Mouse (Mus musculus) limb, embryonic 12.5 days (tissue): ENCODE measurements around the gene Kcnc1. TPM values are rescaled to one million over a fixed set of nuclear protein-coding genes. Genes with fewer than 3 reads are reported as not detected.

ENCODE experiments used
- ATAC-seq: fragments of 200-750 bp; cut with Nextera tagmentation; 2 replicates; pipeline ENCODE4 v1.8.0; 2017; ENCODE audit warnings: low read depth, moderate TSS enrichment; ENCODE audit not compliant: insufficient number of reproducible peaks, insufficient read depth, low FRiP score, low TSS enrichment
- H3K27ac ChIP-seq: fragments of 300-500 bp; sonication (generic); 2 replicates; pipeline ENCODE4 v1.5.1; 2016; ENCODE audit warnings: mild to moderate bottlenecking, moderate library complexity
- H3K27me3 ChIP-seq: fragments of 300-500 bp; sonication (generic); 2 replicates; pipeline ENCODE4 v1.6.1; 2016; ENCODE audit warnings: mild to moderate bottlenecking, moderate library complexity
- H3K36me3 ChIP-seq: fragments of 300-500 bp; sonication (generic); 2 replicates; pipeline ENCODE4 v1.6.1; 2016; ENCODE audit warnings: mild to moderate bottlenecking, moderate library complexity
- H3K4me1 ChIP-seq: fragments of 300-500 bp; sonication (generic); replicated peaks from 2 replicates; pipeline ENCODE4 v1.6.1; 2016
- H3K4me2 ChIP-seq: fragments of 300-500 bp; sonication (generic); 2 replicates; pipeline ENCODE4 v1.6.1; 2016; ENCODE audit warnings: mild to moderate bottlenecking, moderate library complexity
- H3K4me3 ChIP-seq: fragments of 300-500 bp; sonication (generic); replicated peaks from 2 replicates; pipeline ENCODE4 v1.5.1; 2016; ENCODE audit warnings: mild to moderate bottlenecking
- H3K9ac ChIP-seq: fragments of 300-500 bp; sonication (generic); replicated peaks from 2 replicates; pipeline ENCODE4 v1.6.1; 2016; ENCODE audit warnings: mild to moderate bottlenecking, moderate library complexity
- H3K9me3 ChIP-seq: fragments of 300-500 bp; sonication (generic); 2 replicates; pipeline ENCODE4 v1.6.1; 2016; ENCODE audit warnings: mild to moderate bottlenecking, moderate library complexity
- WGBS: fragments of 180-500 bp; shearing (Covaris S2); methylation state at CpG from one replicate; pipeline ENCODE4 v1.1.7; 2016; 5-methylcytosine and 5-hydroxymethylcytosine counted together
- polyA plus RNA-seq: library from polyadenylated mRNA; unstranded; fragments of >200 nt; fragmentation: Nextera tagmentation; extraction: Ambion mirVana; gene quantifications from 2 replicates; pipeline ENCODE4 v1.2.1, GENCODE M21; 2016

Kcnc1 gene
- polyA plus RNA-seq, 1 experiment from 2014 or later, result 0.14 TPM

DNA sequence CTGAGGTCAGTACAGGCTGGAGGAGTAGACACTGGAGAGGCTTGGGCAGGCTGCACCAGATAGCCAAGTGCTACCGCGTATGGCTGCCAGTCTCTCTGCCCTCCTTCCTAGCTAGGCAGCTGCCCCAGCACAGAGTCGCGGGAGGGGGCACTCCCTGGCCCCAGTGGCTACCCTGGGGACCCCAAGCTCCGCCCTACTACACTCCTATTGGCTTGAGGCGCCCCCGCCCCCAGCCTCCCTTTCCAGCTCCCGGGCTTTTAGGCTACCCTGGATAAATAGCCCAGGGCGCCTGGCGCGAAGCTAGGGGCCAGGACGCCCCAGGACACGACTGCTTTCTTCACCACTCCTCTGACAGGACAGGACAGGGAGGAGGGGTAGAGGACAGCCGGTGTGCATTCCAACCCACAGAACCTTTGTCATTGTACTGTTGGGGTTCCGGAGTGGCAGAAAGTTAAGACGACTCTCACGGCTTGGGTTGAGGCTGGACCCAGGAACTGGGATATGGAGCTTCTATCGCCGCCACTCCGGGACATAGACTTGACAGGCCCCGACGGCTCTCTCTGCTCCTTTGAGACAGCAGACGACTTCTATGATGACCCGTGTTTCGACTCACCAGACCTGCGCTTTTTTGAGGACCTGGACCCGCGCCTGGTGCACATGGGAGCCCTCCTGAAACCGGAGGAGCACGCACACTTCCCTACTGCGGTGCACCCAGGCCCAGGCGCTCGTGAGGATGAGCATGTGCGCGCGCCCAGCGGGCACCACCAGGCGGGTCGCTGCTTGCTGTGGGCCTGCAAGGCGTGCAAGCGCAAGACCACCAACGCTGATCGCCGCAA lies 19.9 kb upstream of the Kcnc1 start, which contains the start of gene Myod1:
TSS of gene Myod1 (plus strand) at position 303 of the 836 bp plus-strand sequence.
- H3K4me1 ChIP-seq, result peaks cover 23% of the 10 kb centered on the region
- ATAC-seq, result no peak
- 4% methylated on average over 44 of the region's 44 CpGs for WGBS

DNA sequence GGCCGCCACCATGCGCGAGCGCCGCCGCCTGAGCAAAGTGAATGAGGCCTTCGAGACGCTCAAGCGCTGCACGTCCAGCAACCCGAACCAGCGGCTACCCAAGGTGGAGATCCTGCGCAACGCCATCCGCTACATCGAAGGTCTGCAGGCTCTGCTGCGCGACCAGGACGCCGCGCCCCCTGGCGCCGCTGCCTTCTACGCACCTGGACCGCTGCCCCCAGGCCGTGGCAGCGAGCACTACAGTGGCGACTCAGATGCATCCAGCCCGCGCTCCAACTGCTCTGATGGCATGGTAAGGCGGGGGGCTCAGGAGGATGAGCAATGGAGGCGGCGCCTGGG lies 19.3 kb upstream of the Kcnc1 start:
- H3K4me2 ChIP-seq, result peak overlapping the region; percentile 49
- peak overlapping the region; percentile 34; the same call in 1 of the 2 replicates for H3K9ac ChIP-seq
- H3K4me3 ChIP-seq, result peak overlapping the region; percentile 27
- peaks cover 91% of the 10 kb centered on the region for H3K27me3 ChIP-seq
- H3K4me1 ChIP-seq, result peaks cover 23% of the 10 kb centered on the region
- peak overlapping the region; percentile 23; the same call in 1 of the 2 replicates for H3K27ac ChIP-seq
- H3K9me3 ChIP-seq, result no peaks in the 10 kb centered on the region
- under 1% methylated on average over 33 of the region's 33 CpGs for WGBS
- peak; percentile 35; the same call in 1 of the 2 replicates for ATAC-seq
- H3K36me3 ChIP-seq, result no peaks in the 10 kb centered on the region

More for the DNA sequence above, 19.9 kb upstream of the Kcnc1 start, which contains the start of gene Myod1:
- Histone ChIP-seq H3K4me3 (peak within 1 kb of the TSS; percentile 27), H3K27me3 (peaks cover 88% of the 10 kb centered on the region), H3K9ac (peak within 1 kb of the TSS; percentile 34; the same call in 1 of the 2 replicates), H3K4me2 (peak within 1 kb of the TSS; percentile 49), H3K36me3 (no peaks in the 10 kb centered on the region), H3K27ac (peak within 1 kb of the TSS; percentile 23; the same call in 1 of the 2 replicates), H3K9me3 (no peaks in the 10 kb centered on the region)

DNA sequence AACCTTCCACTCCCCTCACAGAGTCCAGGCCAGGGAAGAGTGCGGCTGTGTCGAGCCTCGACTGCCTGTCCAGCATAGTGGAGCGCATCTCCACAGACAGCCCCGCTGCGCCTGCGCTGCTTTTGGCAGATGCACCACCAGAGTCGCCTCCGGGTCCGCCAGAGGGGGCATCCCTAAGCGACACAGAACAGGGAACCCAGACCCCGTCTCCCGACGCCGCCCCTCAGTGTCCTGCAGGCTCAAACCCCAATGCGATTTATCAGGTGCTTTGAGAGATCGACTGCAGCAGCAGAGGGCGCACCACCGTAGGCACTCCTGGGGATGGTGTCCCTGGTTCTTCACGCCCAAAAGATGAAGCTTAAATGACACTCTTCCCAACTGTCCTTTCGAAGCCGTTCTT lies 18.2 kb upstream of the Kcnc1 start:
- H3K4me1 ChIP-seq, result peaks cover 23% of the 10 kb centered on the region
- H3K4me2 ChIP-seq, result peak overlapping the region; percentile 33
- no peaks in the 10 kb centered on the region for H3K36me3 ChIP-seq
- ATAC-seq, result no peak
- H3K9ac ChIP-seq, result no peak overlapping the region
- peaks cover 85% of the 10 kb centered on the region for H3K27me3 ChIP-seq
- no peaks in the 10 kb centered on the region for H3K9me3 ChIP-seq
- no peak overlapping the region for H3K27ac ChIP-seq
- peak overlapping the region; percentile 27 for H3K4me3 ChIP-seq
- 3% methylated on average over 22 of the region's 22 CpGs for WGBS

DNA sequence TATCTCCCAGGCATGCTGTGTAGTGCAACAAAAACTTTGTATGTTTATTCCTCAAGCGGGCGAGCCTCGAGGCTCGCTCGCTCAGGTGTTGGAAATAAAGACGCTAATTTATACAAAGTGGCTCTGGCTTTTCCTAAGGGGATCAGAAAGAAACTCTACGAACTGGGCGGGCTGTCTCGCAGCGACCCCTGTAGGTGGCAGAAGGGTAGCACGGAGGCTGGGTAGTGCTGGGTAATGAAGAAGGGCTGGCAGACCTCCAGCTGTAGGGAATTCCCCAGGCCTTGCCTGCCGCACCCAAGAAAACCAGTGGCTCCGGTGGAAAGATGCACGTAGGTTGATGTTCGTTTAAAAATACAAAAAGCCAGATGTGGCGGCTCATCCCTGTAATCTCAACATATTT lies 17.3 kb upstream of the Kcnc1 start:
- Histone ChIP-seq H3K36me3 (no peaks in the 10 kb centered on the region), H3K4me2 (no peak overlapping the region), H3K4me1 (peaks cover 23% of the 10 kb centered on the region), H3K9me3 (no peaks in the 10 kb centered on the region), H3K27me3 (peaks cover 77% of the 10 kb centered on the region), H3K4me3 (peak overlapping the region; percentile 27), H3K27ac (no peak overlapping the region), H3K9ac (no peak overlapping the region)
- ATAC-seq, result no peak
- 13% methylated on average over 16 of the region's 16 CpGs for WGBS

DNA sequence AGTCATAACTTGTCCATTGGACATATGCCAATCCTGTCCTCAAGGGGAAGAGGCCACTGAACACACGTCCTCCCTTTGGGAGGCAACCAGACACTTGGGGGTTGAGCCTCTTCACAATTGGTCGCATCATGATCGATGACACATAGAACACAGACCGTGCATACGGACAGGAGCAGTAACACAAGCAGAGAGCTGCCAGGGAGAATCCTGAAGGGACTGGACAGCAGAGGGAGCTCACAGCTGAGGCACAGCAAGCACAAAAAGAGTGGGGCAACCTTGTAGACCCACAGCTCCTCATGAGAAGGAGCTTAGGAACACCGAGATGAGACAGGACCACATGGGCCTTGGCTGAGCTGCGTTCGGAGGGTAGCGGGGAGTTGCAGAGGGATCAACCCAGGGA lies 15.7 kb upstream of the Kcnc1 start:
- Histone ChIP-seq H3K4me1 (peaks cover 23% of the 10 kb centered on the region), H3K27ac (no peak overlapping the region), H3K9ac (no peak overlapping the region), H3K36me3 (no peaks in the 10 kb centered on the region), H3K4me2 (no peak overlapping the region), H3K4me3 (no peak overlapping the region), H3K27me3 (peaks cover 62% of the 10 kb centered on the region), H3K9me3 (no peaks in the 10 kb centered on the region)
- no peak for ATAC-seq
- WGBS, result 69% methylated on average over 9 of the region's 9 CpGs

DNA sequence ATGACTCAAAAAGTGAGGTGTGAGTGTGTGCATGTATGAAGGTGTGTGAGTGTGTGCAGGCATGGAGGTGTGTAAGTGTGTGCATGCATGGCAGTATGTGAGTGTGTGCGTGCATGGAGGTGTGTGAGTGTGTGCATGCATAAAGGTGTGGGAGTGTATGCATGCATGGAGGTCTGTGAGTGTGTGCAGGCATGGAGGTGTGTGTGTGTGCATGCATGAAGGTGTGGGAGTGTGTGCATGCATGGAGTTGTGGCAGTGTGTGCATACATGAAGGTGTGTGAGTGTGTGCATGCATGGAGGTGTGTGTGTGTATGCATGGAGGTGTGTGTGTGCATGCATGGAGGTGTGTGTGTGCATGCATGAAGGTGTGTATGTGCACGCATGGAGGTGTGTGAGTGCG lies 8.9 kb upstream of the Kcnc1 start:
- no peak for ATAC-seq
- Histone ChIP-seq H3K27me3 (peaks cover 25% of the 10 kb centered on the region), H3K4me2 (no peak overlapping the region), H3K4me1 (no peaks in the 10 kb centered on the region), H3K36me3 (no peaks in the 10 kb centered on the region), H3K27ac (no peak overlapping the region), H3K9me3 (no peaks in the 10 kb centered on the region), H3K9ac (no peak overlapping the region), H3K4me3 (no peak overlapping the region)
- WGBS, result 88% methylated on average over 3 of the region's 3 CpGs

DNA sequence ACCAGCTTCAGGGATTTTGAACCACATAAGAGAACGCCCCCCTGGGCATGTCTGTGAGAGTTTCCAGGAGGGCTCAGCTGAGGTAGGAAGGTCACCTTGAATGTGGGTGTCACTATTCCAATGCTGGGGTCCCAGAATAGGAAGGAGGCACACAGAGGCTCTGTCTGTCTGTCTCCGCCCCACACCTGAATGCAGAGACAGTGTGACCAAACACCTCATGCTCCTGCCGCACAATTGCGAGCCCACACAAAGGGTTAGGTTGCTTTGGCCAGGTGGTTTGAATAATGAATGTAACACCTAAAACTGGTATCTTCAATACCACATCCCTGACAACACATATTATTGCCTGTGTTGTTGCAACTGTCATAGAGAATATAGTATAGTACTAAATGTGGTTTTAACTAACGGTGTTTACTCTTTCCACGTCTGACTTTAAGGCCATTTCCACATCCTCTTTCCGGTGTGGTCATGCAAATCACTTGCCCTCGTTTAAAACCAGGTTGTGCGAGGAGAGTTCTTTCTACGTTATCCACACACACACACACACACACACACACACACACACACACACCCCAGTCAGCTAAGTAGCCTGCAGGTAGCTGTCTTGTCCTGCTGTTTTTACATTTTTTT lies 6.7 kb upstream of the Kcnc1 start:
- H3K4me3 ChIP-seq, result no peak overlapping the region
- H3K9ac ChIP-seq, result no peak overlapping the region
- 70% methylated on average over 10 of the region's 10 CpGs for WGBS
- ATAC-seq, result no peak
- no peak overlapping the region for H3K4me2 ChIP-seq
- H3K36me3 ChIP-seq, result no peaks in the 10 kb centered on the region
- H3K27me3 ChIP-seq, result peaks cover 40% of the 10 kb centered on the region
- H3K9me3 ChIP-seq, result no peaks in the 10 kb centered on the region
- no peaks in the 10 kb centered on the region for H3K4me1 ChIP-seq
- no peak overlapping the region for H3K27ac ChIP-seq

DNA sequence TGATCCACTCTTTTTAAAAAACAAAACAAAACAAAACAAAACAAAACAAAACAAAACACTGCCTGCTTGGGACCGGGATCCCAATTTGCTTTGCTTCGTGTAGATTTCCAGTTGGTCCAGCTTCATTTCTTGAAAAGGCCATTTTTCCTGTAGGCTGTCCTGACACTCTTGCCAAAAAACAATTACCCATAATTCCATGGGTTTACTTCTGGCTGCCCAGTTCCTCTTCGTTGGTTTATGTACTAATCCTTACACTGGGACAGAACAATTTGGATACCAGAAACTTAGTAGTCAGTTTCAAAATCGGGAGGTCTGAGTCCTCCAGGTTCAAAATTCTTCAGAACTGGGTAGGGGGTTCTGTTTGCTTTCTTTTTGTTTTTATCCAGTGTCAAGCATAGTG lies 6.1 kb upstream of the Kcnc1 start:
- Histone ChIP-seq H3K27me3 (peaks cover 47% of the 10 kb centered on the region), H3K4me3 (no peak overlapping the region), H3K4me1 (no peaks in the 10 kb centered on the region), H3K27ac (no peak overlapping the region), H3K36me3 (no peaks in the 10 kb centered on the region), H3K4me2 (no peak overlapping the region), H3K9ac (no peak overlapping the region), H3K9me3 (no peaks in the 10 kb centered on the region)
- no peak for ATAC-seq
- WGBS, result 72% methylated on average over 4 of the region's 4 CpGs

DNA sequence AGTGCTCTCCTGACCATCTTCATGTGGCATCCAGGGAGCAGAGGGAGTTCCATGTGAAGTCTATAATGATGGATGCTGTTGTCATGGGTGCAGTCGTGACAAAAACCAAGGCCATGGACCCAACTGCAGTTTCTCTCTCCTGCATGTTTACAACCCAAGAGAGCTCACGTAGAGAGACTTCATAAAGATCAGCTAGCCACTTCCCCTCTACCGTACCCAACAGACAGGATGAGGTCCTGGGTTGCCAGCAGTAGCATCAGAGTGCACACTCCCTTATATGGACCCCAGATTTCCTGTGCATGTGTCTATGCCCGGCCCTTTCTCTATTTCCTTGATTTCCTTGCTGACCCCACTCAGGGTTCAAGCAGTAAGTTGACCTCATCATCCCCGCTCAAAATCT lies 4.6 kb upstream of the Kcnc1 start:
- no peaks in the 10 kb centered on the region for H3K36me3 ChIP-seq

DNA sequence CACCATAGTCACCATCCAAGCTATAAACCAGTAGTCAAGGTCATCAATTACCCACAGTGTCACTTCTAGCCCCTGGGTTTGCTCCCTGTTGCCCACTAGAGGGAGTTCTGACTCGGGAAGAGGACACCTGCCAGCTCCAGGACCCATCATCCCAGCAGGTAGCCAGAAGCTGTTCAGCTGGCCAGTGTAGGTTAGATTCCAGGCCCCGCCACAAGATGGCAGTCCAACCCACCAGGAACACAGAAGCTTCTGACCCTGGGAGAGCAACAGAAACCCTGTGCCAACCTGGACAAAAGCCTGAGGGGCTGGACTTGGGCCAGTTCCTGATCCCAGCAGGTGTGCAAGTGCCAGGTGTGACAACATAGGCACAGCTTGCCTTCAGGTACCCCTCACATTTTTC lies 3.2 kb upstream of the Kcnc1 start:
- peaks cover 63% of the 10 kb centered on the region for H3K27me3 ChIP-seq
- H3K9me3 ChIP-seq, result no peaks in the 10 kb centered on the region
- H3K27ac ChIP-seq, result no peak overlapping the region
- no peak for ATAC-seq
- no peak overlapping the region for H3K4me2 ChIP-seq
- H3K9ac ChIP-seq, result no peak overlapping the region
- no peak overlapping the region for H3K4me3 ChIP-seq
- no peaks in the 10 kb centered on the region for H3K36me3 ChIP-seq
- peaks cover 16% of the 10 kb centered on the region for H3K4me1 ChIP-seq
- WGBS, result 0% methylated on average over 2 of the region's 2 CpGs

More for the DNA sequence above, 4.6 kb upstream of the Kcnc1 start:
- Histone ChIP-seq H3K4me1 (peaks cover 7% of the 10 kb centered on the region; the same call in 1 of the 2 replicates), H3K27ac (no peak overlapping the region), H3K4me3 (no peak overlapping the region), H3K27me3 (peaks cover 55% of the 10 kb centered on the region), H3K4me2 (no peak overlapping the region), H3K9me3 (no peaks in the 10 kb centered on the region), H3K9ac (no peak overlapping the region)
- 63% methylated on average over 5 of the region's 5 CpGs for WGBS
- ATAC-seq, result no peak

DNA sequence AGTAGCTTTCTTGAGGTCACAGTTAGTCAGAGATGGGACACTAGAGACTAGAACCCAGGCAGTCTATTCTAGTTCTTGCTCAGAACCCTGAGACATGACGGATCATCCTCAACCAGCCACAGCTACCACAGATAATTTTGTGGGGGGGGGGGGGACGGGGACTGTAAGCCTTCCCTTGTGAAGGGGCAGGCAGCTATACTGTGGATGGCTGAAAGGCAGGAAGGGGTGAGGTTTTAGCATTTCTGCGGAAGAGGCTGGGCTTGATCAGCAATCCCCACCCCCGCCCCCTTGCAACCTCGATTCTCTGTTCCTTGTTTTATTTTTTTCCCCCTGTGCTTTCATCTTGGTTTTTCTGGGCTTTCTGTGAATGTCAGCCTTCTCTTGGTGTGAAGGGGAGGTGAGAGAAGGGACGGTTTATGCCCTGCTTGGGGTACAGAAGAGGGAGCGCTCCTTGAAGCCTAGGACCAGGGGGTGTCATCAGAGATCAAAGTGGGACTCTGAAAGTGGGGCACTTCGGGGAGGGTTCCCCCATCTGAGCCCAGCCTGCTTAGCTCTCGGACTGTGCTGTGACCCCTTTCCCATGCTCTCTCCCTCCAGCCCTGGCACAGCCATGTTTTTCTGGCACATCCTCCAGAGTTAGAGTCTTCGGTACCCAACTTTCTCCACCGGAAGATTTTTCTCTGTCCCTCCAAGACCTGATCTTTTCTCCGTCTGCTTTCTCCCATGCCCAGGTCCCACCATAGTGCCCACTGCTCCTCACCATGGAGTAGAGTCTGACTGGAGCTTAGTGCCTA lies 2.4 kb upstream of the Kcnc1 start:
- WGBS, result 25% methylated on average over 12 of the region's 12 CpGs
- H3K27me3 ChIP-seq, result peaks cover 71% of the 10 kb centered on the region
- peaks cover 16% of the 10 kb centered on the region for H3K4me1 ChIP-seq
- no peaks in the 10 kb centered on the region for H3K36me3 ChIP-seq
- no peak for ATAC-seq
- no peak overlapping the region for H3K9ac ChIP-seq
- H3K4me3 ChIP-seq, result no peak overlapping the region
- no peak overlapping the region for H3K27ac ChIP-seq
- no peaks in the 10 kb centered on the region for H3K9me3 ChIP-seq
- no peak overlapping the region for H3K4me2 ChIP-seq
